Mouse (Mus musculus): Measurements from ENCODE around the gene Phldb2.

- TF ChIP-seq CTCF (IDR thresholded peaks at IDR 0.05; ENCODE audit: low read depth, low read length) (no peak), TAL1 (conservative IDR thresholded peaks at IDR 0.05; ENCODE audit: low read depth, low read length) (no peak), GATA1 (IDR thresholded peaks at IDR 0.05; ENCODE audit: borderline replicate concordance, low read length) (no peak), GATA2 (IDR thresholded peaks at IDR 0.05; ENCODE audit: borderline replicate concordance, low read depth, low read length) (no peak), POLR2AphosphoS5 (IDR thresholded peaks at IDR 0.05; ENCODE audit: insufficient replicate concordance, low read depth, low read length) (no peak)
These were observed 66.8 kb downstream of the Phldb2 start for GRCm38 (mm10) chr16:45886599-45886998.
